Mouse (Mus musculus): ENCODE data around the gene Alkal2.

The Alkal2 gene

DNA sequence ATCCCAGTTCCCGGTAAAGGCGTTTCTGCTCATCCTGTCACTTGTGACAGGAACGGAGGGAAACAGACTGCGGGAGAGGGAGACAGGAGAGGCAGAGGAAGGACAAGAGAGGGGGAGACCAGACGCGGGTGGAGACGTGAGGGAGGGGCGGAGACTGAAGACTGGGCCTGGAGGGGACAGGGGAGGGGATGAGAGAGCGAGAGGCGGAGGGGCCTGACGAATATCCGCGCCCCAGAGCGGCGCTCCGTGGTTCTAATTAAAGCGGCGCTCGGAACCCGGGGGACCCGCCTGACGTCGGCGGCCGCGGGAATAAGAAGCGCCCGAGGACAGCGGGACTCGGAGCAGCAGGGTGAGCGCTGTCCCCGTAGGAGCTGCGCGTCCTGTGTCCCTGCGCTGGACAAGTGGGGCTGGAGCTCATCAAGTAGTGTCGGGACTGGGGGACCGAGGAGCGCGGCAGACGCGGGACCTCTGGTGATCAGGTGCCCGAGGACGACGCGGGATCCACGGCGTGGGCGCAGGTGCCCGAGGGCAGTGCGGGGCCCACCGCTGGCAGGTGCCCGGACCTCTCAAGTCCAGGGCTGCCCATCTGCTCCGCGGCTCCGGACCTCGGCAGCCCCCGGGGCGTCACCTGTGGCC is at the start of gene Alkal2:
Alkal2 (plus strand) TSS at position 337 of the 636 bp plus-strand sequence.
- in situ Hi-C loops (cut with MseI, MboI), result loop anchor here in 1 of 2 experiments (10.0 kb wide), 1 partner anchor 121 kb away; no protein-coding TSS in a partner anchor

DNA sequence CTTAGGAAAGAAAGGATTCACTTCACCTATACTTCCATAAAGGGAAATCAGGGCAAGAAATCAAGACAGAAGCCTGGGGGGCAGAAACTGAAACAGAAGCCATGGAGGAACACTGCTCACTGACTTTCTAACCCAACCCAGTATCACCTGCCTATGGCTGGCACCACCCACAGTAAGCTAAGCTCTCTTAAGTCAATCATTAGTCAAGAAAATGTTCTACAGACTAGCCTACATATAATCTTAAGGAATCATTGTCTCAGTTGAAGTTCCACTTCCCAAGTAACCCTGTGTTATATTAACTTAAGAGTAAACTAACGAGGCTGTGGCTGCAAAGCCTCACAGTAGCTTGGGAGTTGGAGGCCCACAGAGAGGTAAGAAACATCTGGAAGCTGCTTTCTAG is 35.6 kb upstream of the Alkal2 start:
- in situ Hi-C loops (cut with MseI, MboI), result no loop called here

DNA sequence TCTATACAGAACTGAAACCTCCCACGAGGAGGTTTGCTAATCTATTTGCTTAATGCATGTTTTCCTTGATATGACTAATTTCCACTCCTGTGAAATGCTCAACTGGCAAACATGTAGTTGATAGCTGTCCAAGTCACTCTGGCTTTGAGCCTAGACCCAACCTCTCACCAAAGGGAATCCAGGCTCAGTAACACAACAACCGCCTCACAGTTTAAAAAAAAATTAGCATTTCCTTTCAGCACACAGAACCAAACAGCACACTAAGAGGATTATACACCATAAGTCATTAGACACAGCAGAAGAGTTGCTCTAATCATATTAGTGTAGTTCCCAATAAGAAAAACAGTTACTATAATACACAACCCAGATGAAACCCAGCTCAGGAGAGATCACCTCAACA is 33.2 kb upstream of the Alkal2 start:
- in situ Hi-C loops (cut with MseI, MboI), result no loop called here

GRCm38 (mm10) chr12:30851871-30852270 is 32.3 kb upstream of the Alkal2 start:
- in situ Hi-C loops (cut with MseI, MboI), result no loop called here

DNA sequence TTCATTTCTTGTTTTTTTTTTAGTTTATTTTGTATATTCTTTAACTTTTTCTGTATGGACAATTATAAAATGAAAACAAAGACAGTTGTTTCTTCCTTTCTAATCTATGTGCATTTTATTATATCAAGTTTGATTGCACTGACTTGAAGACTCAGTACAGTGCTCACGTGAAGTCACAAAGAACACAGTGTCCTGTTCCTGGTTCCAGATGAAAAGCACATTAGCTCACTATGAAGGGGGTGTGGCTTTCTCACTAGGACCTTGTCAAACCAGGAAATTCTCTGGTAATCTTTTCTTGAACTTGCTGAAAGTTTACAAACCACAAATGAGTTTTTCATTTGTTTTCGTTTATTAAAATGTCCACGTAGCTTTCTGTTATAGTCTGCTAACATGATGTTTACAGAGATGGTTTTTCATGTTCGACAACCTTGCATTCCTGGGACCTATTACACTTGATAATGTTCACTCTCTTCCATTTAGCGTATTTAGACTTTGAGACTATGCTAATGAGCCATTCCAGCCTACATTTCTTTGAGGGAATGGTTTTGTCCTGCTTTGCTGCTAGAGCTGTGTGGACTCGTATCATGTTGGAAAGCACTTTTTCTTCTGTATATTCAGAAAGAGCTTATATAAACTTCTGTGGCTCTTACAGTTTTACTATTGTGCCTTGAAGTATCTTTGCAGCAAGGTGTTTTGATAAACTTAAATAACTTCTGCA is 28.5 kb upstream of the Alkal2 start:
- in situ Hi-C loops (cut with MseI, MboI), result no loop called here

GRCm38 (mm10) chr12:30856172-30856571 is 27.9 kb upstream of the Alkal2 start:
- in situ Hi-C loops (cut with MseI, MboI), result no loop called here

- in situ Hi-C loops (cut with MseI, MboI), result no loop called here
Measured at GRCm38 (mm10) chr12:30864347-30864746, 19.8 kb upstream of the Alkal2 start.

- in situ Hi-C loops (cut with MseI, MboI), result no loop called here
Measured at GRCm38 (mm10) chr12:30865781-30866180, 18.3 kb upstream of the Alkal2 start.

DNA sequence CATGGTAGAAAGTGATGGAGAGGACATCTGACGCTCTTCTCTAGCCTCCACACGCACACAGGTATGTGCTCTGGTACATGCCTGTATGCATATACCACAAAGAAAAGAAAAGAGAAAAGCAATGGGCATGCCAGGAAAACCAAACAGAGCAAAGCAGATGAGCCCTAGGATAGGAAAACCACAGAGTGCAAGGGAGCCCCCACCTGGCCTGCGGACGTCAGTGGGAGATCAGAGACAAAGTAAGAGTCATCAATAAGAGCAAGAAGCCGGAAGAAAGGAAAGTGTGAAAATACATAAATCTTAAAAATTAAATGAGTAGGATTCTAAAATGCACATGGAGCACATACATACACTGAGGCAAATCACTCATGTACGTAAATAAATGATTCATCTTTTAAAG is 4.7 kb upstream of the Alkal2 start:
- in situ Hi-C loops (cut with MseI, MboI), result no loop called here

DNA sequence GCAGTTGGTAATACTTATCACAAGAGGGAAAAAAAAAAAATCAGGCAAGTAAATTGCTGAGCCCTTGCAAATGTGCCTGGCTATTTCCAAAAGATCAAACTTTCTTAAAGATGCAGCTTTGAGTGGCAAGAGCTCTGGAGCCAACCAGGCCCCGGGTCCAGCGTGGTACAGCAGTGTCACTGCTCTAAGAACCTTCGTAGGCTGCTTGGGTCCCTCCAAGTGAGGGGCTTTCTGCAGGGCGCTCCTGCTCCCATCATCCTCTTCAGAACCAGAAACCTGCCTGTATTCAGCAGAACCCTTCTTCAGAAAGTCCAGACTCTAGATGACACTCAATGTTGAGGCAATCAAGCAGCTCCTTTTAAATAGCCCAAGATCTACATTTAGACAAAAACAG is 533 bp upstream of the Alkal2 start:
- in situ Hi-C loops (cut with MseI, MboI), result loop anchor here in 1 of 2 experiments (10.0 kb wide), 1 partner anchor 121 kb away; no protein-coding TSS in a partner anchor

DNA sequence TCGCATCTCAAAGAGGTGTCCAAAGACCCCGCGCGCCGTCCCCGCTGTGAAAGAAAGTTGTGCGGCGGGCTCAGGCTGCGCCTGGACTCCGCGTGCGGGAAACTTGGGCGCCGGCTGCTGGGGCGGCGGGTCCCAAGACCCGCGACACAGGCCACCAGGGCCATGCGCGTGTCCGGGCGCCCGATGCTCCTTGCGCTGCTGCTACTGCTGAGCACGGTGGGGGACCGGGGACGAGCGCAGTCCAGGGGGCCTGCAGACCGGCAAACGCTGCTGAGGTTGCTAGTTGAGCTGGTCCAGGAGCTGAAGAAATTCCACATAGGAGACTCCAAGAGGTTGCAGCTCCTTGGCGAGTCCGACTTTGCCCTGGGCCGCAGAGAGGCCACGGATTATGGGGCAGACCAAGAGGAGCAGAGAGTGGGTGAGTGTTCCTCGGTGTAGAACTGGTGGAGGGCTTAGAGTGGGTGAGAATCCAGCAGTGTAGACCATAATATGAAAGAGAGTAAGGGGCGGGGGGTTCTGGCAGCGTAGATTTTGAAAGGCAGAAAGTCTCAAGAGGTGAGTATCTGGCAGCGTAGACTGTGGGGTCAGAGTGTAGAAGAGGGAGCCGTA is 604 bp downstream of the Alkal2 start:
- in situ Hi-C loops (cut with MseI, MboI), result loop anchor here (5.0 to 10.0 kb wide), 2 partner anchors 120 to 282 kb away; no protein-coding TSS in a partner anchor

GRCm38 (mm10) chr12:30885891-30886290 is 1.8 kb downstream of the Alkal2 start:
- in situ Hi-C loops (cut with MseI, MboI), result loop anchor here (5.0 to 10.0 kb wide), 2 partner anchors 119 to 284 kb away; no protein-coding TSS in a partner anchor

GRCm38 (mm10) chr12:30888003-30888402 is 3.9 kb downstream of the Alkal2 start:
- in situ Hi-C loops (cut with MseI, MboI), result loop anchor here (5.0 to 10.0 kb wide), 2 partner anchors 117 to 286 kb away; no protein-coding TSS in a partner anchor

DNA sequence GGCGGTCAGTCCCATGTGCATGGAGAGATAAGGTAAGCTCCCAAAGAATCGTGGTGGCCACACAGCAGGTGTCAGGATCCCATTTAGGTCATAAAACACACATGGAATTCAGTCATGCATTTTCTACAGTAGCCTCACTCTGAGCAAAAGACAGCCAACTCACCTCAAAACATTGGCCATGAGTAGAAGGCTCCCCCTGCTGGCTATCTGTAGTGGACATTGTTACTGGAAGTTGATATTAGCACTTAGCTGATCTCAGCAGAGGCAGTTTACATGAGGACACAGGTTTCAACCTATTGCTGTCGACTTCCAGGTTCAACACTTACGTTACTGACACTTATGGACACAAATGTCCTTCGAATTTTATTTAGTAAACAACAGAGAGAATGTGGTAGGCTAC is 5.9 kb downstream of the Alkal2 start:
- in situ Hi-C loops (cut with MseI, MboI), result loop anchor here in 1 of 2 experiments (5.0 kb wide), 1 partner anchor 293 kb away; no protein-coding TSS in a partner anchor

DNA sequence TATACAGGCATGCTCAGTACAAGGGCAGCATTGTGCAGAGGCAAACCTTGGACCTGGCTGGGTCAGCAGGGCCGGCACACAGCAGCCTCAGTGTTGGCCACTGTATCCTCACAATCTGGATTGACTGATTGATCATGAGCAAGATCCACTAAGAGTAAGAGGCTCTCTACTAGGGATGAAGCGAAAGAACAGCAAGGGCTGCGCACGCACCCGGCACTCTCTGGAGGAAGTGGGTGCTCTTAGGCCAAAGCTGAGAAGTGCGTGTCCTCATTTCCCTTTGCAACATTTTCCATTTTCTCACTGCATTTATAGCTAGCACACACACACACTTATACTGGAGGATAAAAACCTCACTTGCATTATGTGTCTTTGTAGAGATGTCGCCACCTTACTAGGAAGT is 7.3 kb downstream of the Alkal2 start:
- in situ Hi-C loops (cut with MseI, MboI), result loop anchor here in 1 of 2 experiments (5.0 kb wide), 1 partner anchor 294 kb away; no protein-coding TSS in a partner anchor

GRCm38 (mm10) chr12:30897039-30897438 is 12.9 kb downstream of the Alkal2 start:
- in situ Hi-C loops (cut with MseI, MboI), result no loop called here

- in situ Hi-C loops (cut with MseI, MboI), result no loop called here
Measured at GRCm38 (mm10) chr12:30908658-30909057, 24.5 kb downstream of the Alkal2 start.

DNA sequence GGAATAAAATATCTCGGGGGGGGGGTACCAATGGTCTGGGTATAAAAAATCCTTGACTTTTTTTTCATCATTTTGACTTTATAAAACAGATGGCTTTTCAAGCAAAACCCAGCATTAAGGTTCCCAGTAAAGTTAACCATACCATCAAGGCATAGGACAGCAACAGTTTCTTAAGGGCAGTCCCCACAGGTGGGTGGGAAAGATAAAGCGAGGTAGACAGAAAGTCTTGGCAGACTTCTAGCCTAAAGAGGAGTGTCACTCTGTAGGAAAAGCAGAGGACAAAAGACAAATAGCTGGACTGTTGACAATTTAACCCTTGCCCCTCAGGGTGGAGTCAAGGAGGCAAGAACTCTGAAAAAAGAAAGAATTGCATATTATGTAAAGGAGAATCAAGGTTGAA is 25.8 kb downstream of the Alkal2 start:
- in situ Hi-C loops (cut with MseI, MboI), result no loop called here

DNA sequence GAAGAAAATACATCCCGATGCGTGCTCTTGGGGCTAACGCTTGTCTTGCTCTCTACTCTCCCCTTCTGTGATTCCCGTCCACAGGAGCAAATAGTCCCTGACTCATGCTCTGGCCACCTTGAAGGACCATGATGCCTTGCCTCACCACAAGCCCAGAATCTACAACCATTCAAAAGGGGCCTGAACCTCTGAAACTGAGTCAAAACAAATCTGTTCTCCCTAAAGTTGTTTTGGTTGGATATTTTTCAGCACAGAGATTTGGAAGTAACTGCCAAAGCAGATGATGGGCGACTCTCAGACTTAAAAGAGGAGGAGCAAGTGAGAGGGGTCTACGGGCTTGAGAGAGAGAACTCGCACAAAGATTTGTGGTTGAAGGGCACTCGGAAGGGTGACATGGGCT is 26.7 kb downstream of the Alkal2 start:
- in situ Hi-C loops (cut with MseI, MboI), result no loop called here

GRCm38 (mm10) chr12:30911261-30912047 is 27.3 kb downstream of the Alkal2 start, which contains the start of the genes Acp1 and Sh3yl1:
Acp1 (minus strand) TSS chr12:30911589.
Sh3yl1 (plus strand) TSS chr12:30911668.
- in situ Hi-C loops (cut with MseI, MboI), result no loop called here

DNA sequence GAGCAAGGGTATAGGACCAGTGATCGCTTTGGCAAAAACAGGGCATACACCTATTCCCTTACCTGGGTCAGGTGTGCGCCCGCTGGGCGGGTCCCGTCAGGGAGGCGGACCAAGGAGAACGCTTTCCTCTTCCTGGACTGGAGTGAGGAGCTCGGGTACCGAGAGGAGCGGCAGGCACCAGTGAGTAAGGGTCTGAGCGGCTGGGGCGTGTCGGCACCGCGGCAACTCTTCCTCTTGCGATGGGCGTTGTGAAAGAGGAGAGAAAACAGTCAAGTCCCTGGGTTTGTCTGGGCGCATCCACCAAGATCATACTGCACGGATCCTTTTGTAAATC is 27.9 kb downstream of the Alkal2 start:
- in situ Hi-C loops (cut with MseI, MboI), result no loop called here

- in situ Hi-C loops (cut with MseI, MboI), result no loop called here
Measured at GRCm38 (mm10) chr12:30912840-30913239, 28.7 kb downstream of the Alkal2 start.
